16 mouse cellular contexts compared by ENCODE assay signal in the genomic region with DNA sequence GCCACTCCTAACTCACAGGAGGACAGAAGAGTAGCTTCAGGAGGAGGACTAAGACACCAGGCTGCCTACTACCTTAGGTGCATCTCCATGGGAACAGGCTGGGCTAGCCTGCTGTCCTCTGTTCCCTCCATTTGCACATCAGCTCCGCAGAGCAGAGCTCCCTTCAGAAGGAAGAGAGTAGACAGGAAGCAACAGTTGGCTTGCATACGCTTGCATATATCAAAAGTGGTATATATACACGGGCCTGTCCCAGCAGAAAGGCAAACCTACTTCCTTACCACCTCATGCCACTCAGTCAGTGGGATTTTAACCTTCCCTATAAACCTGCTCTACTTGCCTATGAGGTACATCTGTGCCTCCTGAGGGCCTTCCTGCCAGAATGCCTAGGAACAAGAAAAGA. TPM values are rescaled to one million over a fixed set of nuclear protein-coding genes. Genes with fewer than 3 reads are reported as not detected.
DNase-seq lines count a peak whose midpoint lies in the region; ATAC-seq and TF ChIP-seq lines count a peak whose summit lies in the region.
"Had no signal": no experiment of that assay in that cellular context is flagged by ENCODE, and none has a peak within 500 bp of the region (broad histone marks: within the 10 kb centered on the region; RNA-seq: fewer than 3 reads in every experiment).

No protein-coding gene starts in this region.

- TF ChIP-seq EP300 in stomach, postnatal 0 days (optimal IDR thresholded peaks at IDR 0.05), result no peak

- H3K9me3 ChIP-seq in forebrain, embryonic 10.5 days, result no peaks in the 10 kb centered on the region
- H3K9me3 ChIP-seq in forebrain, embryonic 14.5 days (replicated peaks; ENCODE audit: control insufficient read depth, low read length), result no peaks in the 10 kb centered on the region
- no peaks in the 10 kb centered on the region for H3K9me3 ChIP-seq in hindbrain, embryonic 10.5 days
- no peaks in the 10 kb centered on the region for H3K9me3 ChIP-seq in hindbrain, embryonic 13.5 days
- H3K9me3 ChIP-seq in stomach, postnatal 0 days (ENCODE audit: control insufficient read depth, low read length), result no peaks in the 10 kb centered on the region
- H3K9me3 ChIP-seq in forebrain, embryonic 13.5 days (replicated peaks), result no peaks in the 10 kb centered on the region
- H3K9me3 ChIP-seq: forebrain, embryonic 15.5 days; limb, embryonic 13.5 days had no signal

- 90% methylated on average over 3 of the region's 3 CpGs for WGBS in forebrain, embryonic 10.5 days
- 92% methylated on average over 3 of the region's 3 CpGs for WGBS in forebrain, embryonic 14.5 days
- WGBS in hindbrain, embryonic 10.5 days, result 86% methylated on average over 3 of the region's 3 CpGs
- 84% methylated on average over 3 of the region's 3 CpGs for WGBS in hindbrain, embryonic 13.5 days
- WGBS in stomach, postnatal 0 days, result 51% methylated on average over 3 of the region's 3 CpGs
- 86% methylated on average over 3 of the region's 3 CpGs for WGBS in forebrain, embryonic 13.5 days

- H3K36me3 ChIP-seq in forebrain, embryonic 10.5 days (replicated peaks), result no peaks in the 10 kb centered on the region
- no peaks in the 10 kb centered on the region for H3K36me3 ChIP-seq in forebrain, embryonic 14.5 days (ENCODE audit: control insufficient read depth, insufficient read depth, low read length)
- H3K36me3 ChIP-seq in hindbrain, embryonic 10.5 days, result no peaks in the 10 kb centered on the region
- no peaks in the 10 kb centered on the region for H3K36me3 ChIP-seq in hindbrain, embryonic 13.5 days
- no peaks in the 10 kb centered on the region for H3K36me3 ChIP-seq in stomach, postnatal 0 days (ENCODE audit: control insufficient read depth, insufficient read depth, low read length)
- H3K36me3 ChIP-seq in forebrain, embryonic 13.5 days (ENCODE audit: poor library complexity, severe bottlenecking), result no peaks in the 10 kb centered on the region
- H3K36me3 ChIP-seq: forebrain, embryonic 15.5 days; limb, embryonic 13.5 days had no signal

- peaks cover 56% of the 10 kb centered on the region for H3K4me1 ChIP-seq in forebrain, embryonic 10.5 days
- no peaks in the 10 kb centered on the region for H3K4me1 ChIP-seq in forebrain, embryonic 14.5 days (ENCODE audit: control insufficient read depth, insufficient read depth, low read length)
- peaks cover 74% of the 10 kb centered on the region for H3K4me1 ChIP-seq in hindbrain, embryonic 10.5 days (replicated peaks)
- peaks cover 21% of the 10 kb centered on the region for H3K4me1 ChIP-seq in hindbrain, embryonic 13.5 days (replicated peaks)
- no peaks in the 10 kb centered on the region for H3K4me1 ChIP-seq in stomach, postnatal 0 days (replicated peaks; ENCODE audit: control insufficient read depth, insufficient read depth)
- H3K4me1 ChIP-seq in forebrain, embryonic 13.5 days, result peaks cover 6% of the 10 kb centered on the region; the same call in 1 of the 2 replicates

- ATAC-seq in forebrain, embryonic 14.5 days, result no peak
- ATAC-seq in hindbrain, embryonic 13.5 days (ENCODE audit: low FRiP score), result no peak
- ATAC-seq in stomach, postnatal 0 days (ENCODE audit: low FRiP score, low TSS enrichment), result peak; percentile 19; the same call in 1 of the 2 replicates
- ATAC-seq in forebrain, embryonic 13.5 days, result no peak
- ATAC-seq: forebrain, embryonic 15.5 days; hindbrain, postnatal 0 days had no signal

- H3K27me3 ChIP-seq in forebrain, embryonic 10.5 days (ENCODE audit: poor library complexity, severe bottlenecking), result peaks cover 12% of the 10 kb centered on the region
- no peaks in the 10 kb centered on the region for H3K27me3 ChIP-seq in forebrain, embryonic 14.5 days (replicated peaks; ENCODE audit: control insufficient read depth, insufficient read depth, low read length)
- peaks cover 4% of the 10 kb centered on the region; the same call in 1 of the 2 replicates for H3K27me3 ChIP-seq in hindbrain, embryonic 10.5 days (ENCODE audit: insufficient read depth, poor library complexity, severe bottlenecking)
- 0 out of 2 replicates have a peak, but pooled peaks cover 5% of the 10 kb centered on the region for H3K27me3 ChIP-seq in hindbrain, embryonic 13.5 days
- H3K27me3 ChIP-seq in stomach, postnatal 0 days (ENCODE audit: control insufficient read depth, insufficient read depth, low read length), result no peaks in the 10 kb centered on the region
- H3K27me3 ChIP-seq in forebrain, embryonic 13.5 days, result no peaks in the 10 kb centered on the region
- H3K27me3 ChIP-seq: forebrain, embryonic 15.5 days; limb, embryonic 13.5 days had no signal

- no peak overlapping the region for H3K4me3 ChIP-seq in forebrain, embryonic 10.5 days
- H3K4me3 ChIP-seq in forebrain, embryonic 14.5 days (ENCODE audit: low read depth, low read length), result no peak overlapping the region
- no peak overlapping the region for H3K4me3 ChIP-seq in hindbrain, embryonic 10.5 days
- H3K4me3 ChIP-seq in hindbrain, embryonic 13.5 days, result no peak overlapping the region
- no peak overlapping the region for H3K4me3 ChIP-seq in stomach, postnatal 0 days (ENCODE audit: low read depth, low read length)
- H3K4me3 ChIP-seq in forebrain, embryonic 13.5 days, result no peak overlapping the region
- H3K4me3 ChIP-seq: forebrain, embryonic 15.5 days; limb, embryonic 13.5 days had no signal

- peak overlapping the region; percentile 16; the same call in 1 of the 2 replicates for H3K27ac ChIP-seq in forebrain, embryonic 10.5 days
- H3K27ac ChIP-seq in forebrain, embryonic 14.5 days (ENCODE audit: low read depth, low read length), result no peak overlapping the region
- peak overlapping the region; percentile 76 for H3K27ac ChIP-seq in hindbrain, embryonic 10.5 days
- no peak overlapping the region for H3K27ac ChIP-seq in hindbrain, embryonic 13.5 days
- H3K27ac ChIP-seq in stomach, postnatal 0 days (replicated peaks), result no peak overlapping the region
- H3K27ac ChIP-seq in forebrain, embryonic 13.5 days, result no peak overlapping the region
- H3K27ac ChIP-seq: forebrain, embryonic 15.5 days; hindbrain, postnatal 0 days; kidney, postnatal 0 days; limb, embryonic 13.5 days had no signal

- no peak for DNase-seq in forebrain, embryonic 10.5 days (ENCODE audit: extremely low spot score, low spot score)
- no peak for DNase-seq in forebrain, embryonic 14.5 days (ENCODE audit: low spot score)
- no peak for DNase-seq in hindbrain, embryonic 10.5 days (ENCODE audit: low spot score)
- DNase-seq in thymus, postnatal 0 days (ENCODE audit: low spot score), result peak; percentile 18
- DNase-seq in thymus, postnatal 10 days (ENCODE audit: low spot score in 2 of 2), result no peak
- no peak for DNase-seq in stomach, postnatal 0 days (ENCODE audit: low spot score)
- DNase-seq: adrenal gland, postnatal 36 days; cerebellum, adult 11 months; gastrocnemius, postnatal 25 days; spleen, adult 18-20 months had no signal

- H3K4me2 ChIP-seq in forebrain, embryonic 14.5 days (ENCODE audit: low read length), result no peak overlapping the region
- H3K4me2 ChIP-seq in hindbrain, embryonic 13.5 days, result no peak overlapping the region
- no peak overlapping the region for H3K4me2 ChIP-seq in stomach, postnatal 0 days (replicated peaks; ENCODE audit: low read depth)
- H3K4me2 ChIP-seq in forebrain, embryonic 13.5 days, result no peak overlapping the region
- H3K4me2 ChIP-seq: forebrain, embryonic 15.5 days; limb, embryonic 13.5 days had no signal

- no peak for TF ChIP-seq CTCF in stomach, postnatal 0 days (IDR thresholded peaks at IDR 0.05; ENCODE audit: low read depth)

- no peak overlapping the region for H3K9ac ChIP-seq in forebrain, embryonic 14.5 days (ENCODE audit: low read length)
- no peak overlapping the region for H3K9ac ChIP-seq in hindbrain, embryonic 13.5 days
- no peak overlapping the region for H3K9ac ChIP-seq in stomach, postnatal 0 days (ENCODE audit: low read length)
- no peak overlapping the region for H3K9ac ChIP-seq in forebrain, embryonic 13.5 days
- H3K9ac ChIP-seq: forebrain, embryonic 15.5 days; limb, embryonic 13.5 days had no signal

RNA-seq across cellular contexts. Expression of a gene that starts 9.2 kb away (rescaled TPM):
- polyA plus RNA-seq in forebrain, embryonic 10.5 days (2016; fragmentation: Nextera tagmentation; extraction: Ambion mirVana), result 5.1 and 6.0 TPM in 2 replicates
- polyA plus RNA-seq in forebrain, embryonic 14.5 days (2014; fragmentation: Nextera tagmentation; extraction: Ambion mirVana), result 7.3 TPM in 2 replicates
- 10.2 TPM in 2 replicates for polyA plus RNA-seq in hindbrain, embryonic 10.5 days (2016; fragmentation: Nextera tagmentation; extraction: Ambion mirVana)
- 5.8 and 7.7 TPM in 2 replicates for polyA plus RNA-seq in hindbrain, embryonic 13.5 days (2015; fragmentation: Nextera tagmentation; extraction: Ambion mirVana)
- polyA plus RNA-seq in thymus, postnatal 0 days (2015; fragmentation: Nextera tagmentation; extraction: Ambion mirVana), result 4.9 and 7.8 TPM in 2 replicates
- polyA plus RNA-seq in stomach, postnatal 0 days (2015; fragmentation: Nextera tagmentation; extraction: Ambion mirVana), result 24.0 and 24.1 TPM in 2 replicates
- polyA plus RNA-seq in forebrain, embryonic 13.5 days (2015; fragmentation: Nextera tagmentation; extraction: Ambion mirVana), result 6.2 and 7.4 TPM in 2 replicates

Comparison
In these comparisons a context has a peak if more than half of its experiments do, and no peak if none do; other contexts are left out.
1. H3K27ac ChIP-seq: peak in forebrain, embryonic 10.5 days (single experiment) and hindbrain, embryonic 10.5 days (single experiment); none in forebrain, embryonic 14.5 days (single experiment), hindbrain, embryonic 13.5 days (single experiment), stomach, postnatal 0 days (single experiment) and forebrain, embryonic 13.5 days (single experiment).